Mouse (Mus musculus): ENCODE data around the gene Nnmt. TPM values are rescaled to one million over a fixed set of nuclear protein-coding genes. Genes with fewer than 3 reads are reported as not detected.

Nnmt gene
- polyA plus RNA-seq, 1 experiment from 2014 or later: 1.2 TPM

GRCm38 (mm10) chr9:48646251-48646650, 41.3 kb upstream of the Nnmt start:
- Histone ChIP-seq H3K4me1 (peaks cover 59% of the 10 kb centered on the region), H3K4me3 (no peak overlapping the region), H3K36me3 (replicated peaks) (no peaks in the 10 kb centered on the region), H3K9me3 (peaks cover 16% of the 10 kb centered on the region; the same call in 1 of the 2 replicates), H3K27me3 (ENCODE audit: poor library complexity, severe bottlenecking) (0 out of 2 replicates have a peak, but pooled peaks cover 9% of the 10 kb centered on the region), H3K27ac (peak overlapping the region; percentile 89; the same call in 1 of the 2 replicates)
- DNase-seq (ENCODE audit: extremely low spot score, low spot score): peak; percentile 80
- WGBS: 24% methylated on average over 4 of the region's 4 CpGs

- no peak for DNase-seq (ENCODE audit: extremely low spot score, low spot score)
- peaks cover 16% of the 10 kb centered on the region; the same call in 1 of the 2 replicates for H3K9me3 ChIP-seq
- 0 out of 2 replicates have a peak, but pooled peaks cover 9% of the 10 kb centered on the region for H3K27me3 ChIP-seq (ENCODE audit: poor library complexity, severe bottlenecking)
- H3K27ac ChIP-seq: no peak overlapping the region
- WGBS: 68% methylated on average over 4 of the region's 4 CpGs
- H3K36me3 ChIP-seq (replicated peaks): no peaks in the 10 kb centered on the region
- H3K4me3 ChIP-seq: no peak overlapping the region
- H3K4me1 ChIP-seq: peaks cover 53% of the 10 kb centered on the region
Measured at GRCm38 (mm10) chr9:48645648-48646126, 40.7 kb upstream of the Nnmt start.

- H3K27ac ChIP-seq: no peak overlapping the region
- WGBS: 52% methylated on average over 13 of the region's 13 CpGs
- peaks cover 47% of the 10 kb centered on the region for H3K4me1 ChIP-seq
- peak; percentile 53 for DNase-seq (ENCODE audit: extremely low spot score, low spot score)
- 0 out of 2 replicates have a peak, but pooled peaks cover 9% of the 10 kb centered on the region for H3K27me3 ChIP-seq (ENCODE audit: poor library complexity, severe bottlenecking)
- H3K36me3 ChIP-seq (replicated peaks): no peaks in the 10 kb centered on the region
- peaks cover 16% of the 10 kb centered on the region; the same call in 1 of the 2 replicates for H3K9me3 ChIP-seq
- H3K4me3 ChIP-seq: no peak overlapping the region
Measured at GRCm38 (mm10) chr9:48644926-48645647, 40.1 kb upstream of the Nnmt start.

GRCm38 (mm10) chr9:48644376-48644775, 39.4 kb upstream of the Nnmt start:
- H3K4me1 ChIP-seq: peaks cover 40% of the 10 kb centered on the region
- no peak overlapping the region for H3K4me3 ChIP-seq
- H3K27ac ChIP-seq: no peak overlapping the region
- 0 out of 2 replicates have a peak, but pooled peaks cover 9% of the 10 kb centered on the region for H3K27me3 ChIP-seq (ENCODE audit: poor library complexity, severe bottlenecking)
- peaks cover 16% of the 10 kb centered on the region; the same call in 1 of the 2 replicates for H3K9me3 ChIP-seq
- DNase-seq (ENCODE audit: extremely low spot score, low spot score): no peak
- no peaks in the 10 kb centered on the region for H3K36me3 ChIP-seq (replicated peaks)
- WGBS: 88% methylated on average over 3 of the region's 3 CpGs

- Histone ChIP-seq H3K27ac (no peak overlapping the region), H3K9me3 (peaks cover 16% of the 10 kb centered on the region; the same call in 1 of the 2 replicates), H3K4me3 (no peak overlapping the region), H3K4me1 (peaks cover 13% of the 10 kb centered on the region), H3K27me3 (ENCODE audit: poor library complexity, severe bottlenecking) (peaks cover 9% of the 10 kb centered on the region), H3K36me3 (replicated peaks) (no peaks in the 10 kb centered on the region)
- WGBS: 93% methylated on average over 8 of the region's 8 CpGs
- no peak for DNase-seq (ENCODE audit: extremely low spot score, low spot score)
Measured at GRCm38 (mm10) chr9:48641636-48642035, 36.7 kb upstream of the Nnmt start.

GRCm38 (mm10) chr9:48640881-48641280, 35.9 kb upstream of the Nnmt start:
- Histone ChIP-seq H3K9me3 (peaks cover 16% of the 10 kb centered on the region; the same call in 1 of the 2 replicates), H3K4me1 (peaks cover 6% of the 10 kb centered on the region), H3K4me3 (no peak overlapping the region), H3K36me3 (replicated peaks) (no peaks in the 10 kb centered on the region), H3K27me3 (ENCODE audit: poor library complexity, severe bottlenecking) (peaks cover 17% of the 10 kb centered on the region), H3K27ac (no peak overlapping the region)
- DNase-seq (ENCODE audit: extremely low spot score, low spot score): no peak
- 92% methylated on average over 8 of the region's 8 CpGs for WGBS

GRCm38 (mm10) chr9:48638176-48638803, 33.3 kb upstream of the Nnmt start:
- Histone ChIP-seq H3K4me3 (no peak overlapping the region), H3K36me3 (replicated peaks) (no peaks in the 10 kb centered on the region), H3K9me3 (no peaks in the 10 kb centered on the region), H3K27me3 (ENCODE audit: poor library complexity, severe bottlenecking) (peaks cover 25% of the 10 kb centered on the region), H3K4me1 (peaks cover 7% of the 10 kb centered on the region; the same call in 1 of the 2 replicates), H3K27ac (no peak overlapping the region)
- 76% methylated on average over 15 of the region's 15 CpGs for WGBS
- peak; percentile 12 for DNase-seq (ENCODE audit: extremely low spot score, low spot score)

- no peaks in the 10 kb centered on the region for H3K9me3 ChIP-seq
- peaks cover 25% of the 10 kb centered on the region for H3K27me3 ChIP-seq (ENCODE audit: poor library complexity, severe bottlenecking)
- peak; percentile 11 for DNase-seq (ENCODE audit: extremely low spot score, low spot score)
- no peak overlapping the region for H3K4me3 ChIP-seq
- peaks cover 7% of the 10 kb centered on the region; the same call in 1 of the 2 replicates for H3K4me1 ChIP-seq
- no peaks in the 10 kb centered on the region for H3K36me3 ChIP-seq (replicated peaks)
- 90% methylated on average over 7 of the region's 7 CpGs for WGBS
- no peak overlapping the region for H3K27ac ChIP-seq
Measured at GRCm38 (mm10) chr9:48637161-48637560, 32.2 kb upstream of the Nnmt start.

GRCm38 (mm10) chr9:48635576-48636350, 30.8 kb upstream of the Nnmt start:
- H3K4me3 ChIP-seq: no peak overlapping the region
- WGBS: 54% methylated on average over 18 of the region's 18 CpGs
- no peaks in the 10 kb centered on the region for H3K36me3 ChIP-seq (replicated peaks)
- H3K27me3 ChIP-seq (ENCODE audit: poor library complexity, severe bottlenecking): peaks cover 25% of the 10 kb centered on the region
- H3K27ac ChIP-seq: no peak overlapping the region
- H3K4me1 ChIP-seq: peaks cover 7% of the 10 kb centered on the region; the same call in 1 of the 2 replicates
- no peaks in the 10 kb centered on the region for H3K9me3 ChIP-seq
- peak; percentile 11 for DNase-seq (ENCODE audit: extremely low spot score, low spot score)

GRCm38 (mm10) chr9:48633147-48633546, 28.2 kb upstream of the Nnmt start:
- H3K9me3 ChIP-seq: no peaks in the 10 kb centered on the region
- peaks cover 7% of the 10 kb centered on the region; the same call in 1 of the 2 replicates for H3K4me1 ChIP-seq
- whole genome bisulfite sequencing: 81% methylated on average over 6 of the region's 6 CpGs
- no peak overlapping the region for H3K27ac ChIP-seq
- peaks cover 25% of the 10 kb centered on the region for H3K27me3 ChIP-seq (ENCODE audit: poor library complexity, severe bottlenecking)
- DNase-seq (ENCODE audit: extremely low spot score, low spot score): peak; percentile 3
- no peak overlapping the region for H3K4me3 ChIP-seq
- no peaks in the 10 kb centered on the region for H3K36me3 ChIP-seq (replicated peaks)

GRCm38 (mm10) chr9:48619268-48619667, 14.3 kb upstream of the Nnmt start:
- Histone ChIP-seq H3K27me3 (ENCODE audit: poor library complexity, severe bottlenecking) (peaks cover 7% of the 10 kb centered on the region), H3K9me3 (no peaks in the 10 kb centered on the region), H3K36me3 (replicated peaks) (no peaks in the 10 kb centered on the region), H3K4me3 (no peak overlapping the region), H3K4me1 (peaks cover 21% of the 10 kb centered on the region), H3K27ac (no peak overlapping the region)
- 78% methylated on average over 1 of the region's 1 CpGs for WGBS
- peak; percentile 13 for DNase-seq (ENCODE audit: extremely low spot score, low spot score)

- Histone ChIP-seq H3K27me3 (ENCODE audit: poor library complexity, severe bottlenecking) (peaks cover 7% of the 10 kb centered on the region), H3K4me1 (peaks cover 21% of the 10 kb centered on the region), H3K27ac (peak overlapping the region; percentile 74), H3K36me3 (replicated peaks) (no peaks in the 10 kb centered on the region), H3K4me3 (no peak overlapping the region), H3K9me3 (no peaks in the 10 kb centered on the region)
- peak; percentile 80 for DNase-seq (ENCODE audit: extremely low spot score, low spot score)
- WGBS: 24% methylated on average over 6 of the region's 6 CpGs
Measured at GRCm38 (mm10) chr9:48618589-48618988, 13.6 kb upstream of the Nnmt start.
